Mouse (Mus musculus) B cell, adult 62 days (primary cell): Measurements from ENCODE around the gene Lrfn3. TPM values are rescaled to one million over a fixed set of nuclear protein-coding genes. Genes with fewer than 3 reads are reported as not detected.

Experiments
- total RNA-seq: library from RNA; stranded (reverse); gene quantifications from 4 replicates; pipeline ENCODE4 v1.2.4, GENCODE M21; 2023

Lrfn3 gene
- total RNA-seq: not detected in 4 replicates

DNA sequence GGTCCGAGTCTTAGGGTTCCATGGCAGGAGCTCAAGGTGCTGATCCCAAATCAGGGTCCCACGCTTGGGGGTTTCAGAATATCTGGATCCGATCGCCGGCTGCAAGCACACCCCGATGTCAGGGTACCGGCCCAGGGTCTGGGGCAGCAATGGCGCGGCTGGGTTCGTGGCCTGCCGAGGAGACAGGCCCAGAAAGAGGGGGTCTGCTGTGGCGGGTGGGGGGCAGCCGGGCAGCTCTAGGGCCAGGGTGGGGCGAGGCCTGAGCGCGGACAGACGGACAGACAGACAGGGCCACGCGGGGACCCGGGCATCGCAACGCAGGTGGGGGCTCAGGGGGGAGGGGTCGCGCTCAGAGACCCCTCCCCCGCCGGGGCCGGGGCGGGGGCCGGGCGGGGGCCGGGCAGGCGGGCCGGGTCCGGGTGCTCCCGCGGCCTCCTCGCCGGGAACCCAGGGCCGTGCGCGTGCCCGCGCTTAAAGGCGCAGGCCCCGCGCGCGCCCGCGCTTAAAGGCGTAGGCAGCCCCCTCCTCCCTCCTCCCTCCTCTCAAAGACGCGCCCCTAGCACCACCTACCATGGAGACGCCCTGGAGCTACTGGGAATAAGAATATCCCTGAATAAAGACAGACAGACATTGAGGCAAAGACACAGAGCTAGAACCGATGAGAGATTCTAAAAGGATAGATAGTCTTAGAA is at the start of gene Lrfn3:
Gene Lrfn3, minus strand, starts transcription at position 121 of the 692 bp plus-strand sequence.

DNA sequence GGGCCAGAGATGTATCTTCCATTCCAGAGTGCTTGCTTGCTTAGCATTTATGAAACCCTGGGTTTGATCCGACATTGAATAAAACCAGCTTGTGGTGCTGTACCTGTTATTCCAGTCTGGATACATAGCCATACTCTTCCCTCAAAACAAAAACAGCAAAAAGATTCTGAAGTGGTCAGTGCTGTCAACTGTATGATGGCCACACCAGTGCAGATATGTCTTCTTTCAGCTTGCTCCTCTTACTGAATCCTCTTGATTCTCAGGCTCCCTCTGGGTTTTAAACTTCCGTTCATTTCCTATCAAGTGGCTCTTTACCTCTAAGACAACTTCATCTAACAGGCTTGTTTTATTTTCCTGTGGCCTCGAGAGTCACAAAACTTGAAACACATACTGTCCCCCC is 38.8 kb downstream of the Lrfn3 start, which contains the start of gene Sdhaf1:
Gene Sdhaf1, minus strand, starts transcription at position 101 of the 400 bp plus-strand sequence.

DNA sequence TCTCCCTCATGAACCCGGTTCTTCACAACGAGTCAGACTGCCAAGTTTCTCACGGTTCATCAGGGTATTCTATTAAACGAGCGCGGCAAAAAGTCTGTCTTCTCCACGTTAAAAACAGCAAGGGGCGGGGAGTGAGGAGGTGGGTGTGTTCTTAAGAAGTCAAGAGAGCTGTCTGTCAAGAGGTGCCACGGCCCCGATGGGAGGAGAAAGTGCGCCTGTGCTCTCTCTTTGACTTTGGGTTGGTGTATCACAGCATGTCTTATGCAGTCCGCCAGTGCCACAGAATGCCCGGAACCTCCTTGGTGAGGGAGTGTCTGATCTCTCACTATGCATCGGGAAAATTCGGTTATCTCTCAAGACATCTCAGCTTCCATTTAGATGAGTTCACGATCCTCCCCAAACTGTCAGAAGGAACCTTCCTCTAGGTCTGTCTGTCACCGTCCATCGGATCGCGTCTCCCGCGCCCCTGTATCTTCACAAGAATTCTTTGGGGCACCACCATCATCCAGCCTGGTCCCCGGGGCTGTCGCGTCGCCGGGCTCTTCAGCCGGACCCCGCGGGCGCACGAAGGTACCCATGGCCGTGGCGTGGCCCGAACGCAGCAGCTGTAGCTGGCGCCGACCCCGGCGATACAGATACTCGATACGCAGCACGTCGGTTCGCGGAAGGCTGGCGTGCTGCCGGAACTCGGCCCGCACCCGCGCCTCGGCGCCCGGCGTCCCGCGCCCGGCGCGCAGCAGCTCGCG is 40.9 kb downstream of the Lrfn3 start, which contains the start of gene E130208F15Rik:
Gene E130208F15Rik, plus strand, starts transcription at position 202 of the 746 bp plus-strand sequence.

DNA sequence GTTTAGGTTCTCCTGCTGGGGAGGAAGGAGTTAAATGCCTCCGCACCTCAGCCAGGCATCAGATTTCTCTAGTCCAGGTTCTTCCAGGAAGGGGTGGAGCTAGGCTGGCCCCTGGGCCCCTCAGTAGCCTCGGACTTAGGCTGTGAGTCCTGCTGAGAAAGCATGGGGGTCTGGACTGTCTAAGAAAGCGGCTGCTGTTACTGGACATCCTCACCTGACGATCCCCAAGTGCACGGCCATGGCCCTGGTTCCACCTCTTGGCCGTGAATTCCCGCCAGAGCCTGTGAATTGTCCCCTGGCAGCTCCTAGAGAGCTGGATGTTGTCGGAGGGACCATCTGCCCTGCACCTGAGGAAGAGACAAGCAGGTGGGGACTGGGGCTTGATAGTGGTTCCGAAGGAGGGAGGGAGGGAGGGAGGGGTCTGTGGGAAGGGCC is 47.8 kb downstream of the Lrfn3 start, which contains the start of gene Syne4:
Gene Syne4, plus strand, starts transcription at position 87 of the 435 bp plus-strand sequence.

DNA sequence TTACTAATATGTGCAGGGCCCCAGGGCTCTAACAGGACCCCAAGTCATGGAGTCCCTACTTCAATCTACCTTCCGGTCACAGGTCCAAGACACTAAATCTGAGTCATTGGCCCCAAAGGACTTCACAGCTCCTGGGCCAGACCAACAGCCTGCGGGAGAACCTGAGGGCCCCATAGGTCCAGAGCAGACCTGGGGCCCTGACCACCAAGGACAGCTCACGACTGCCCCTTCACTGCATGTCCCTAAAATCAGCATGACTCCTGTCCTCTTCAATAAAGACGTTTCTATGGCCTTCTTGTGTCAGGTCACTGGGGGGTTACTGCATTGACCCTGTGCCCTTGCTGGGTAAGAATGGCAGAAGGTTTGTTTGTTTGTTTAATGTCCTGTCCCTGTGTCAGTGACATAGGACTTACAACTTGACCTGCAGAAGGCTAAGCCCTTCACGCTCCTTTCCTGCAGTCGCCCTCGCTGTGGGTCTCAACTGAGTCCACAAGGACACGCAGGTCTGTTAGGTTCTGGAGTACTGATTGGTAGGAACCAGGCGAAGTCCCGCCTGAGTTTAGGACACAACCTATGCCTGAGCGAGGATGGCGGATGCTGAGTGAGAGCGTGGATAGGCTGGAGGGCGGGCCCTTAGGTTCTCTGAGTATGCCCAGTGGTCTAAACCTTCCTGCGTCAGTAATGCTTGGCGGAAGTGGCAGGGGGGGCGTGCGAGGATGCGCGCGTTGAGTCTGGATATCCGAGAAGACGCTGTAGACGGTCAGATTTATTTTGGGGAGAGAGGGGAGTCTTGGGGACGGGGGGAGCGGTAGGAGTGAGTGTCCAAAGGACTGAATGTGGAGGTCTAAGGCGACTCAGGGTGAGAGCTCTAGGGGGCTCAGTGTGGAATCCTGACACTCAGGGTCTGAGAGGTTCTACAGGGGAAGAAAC is 54.2 kb downstream of the Lrfn3 start, which contains the start of gene Alkbh6:
Gene Alkbh6, plus strand, starts transcription at position 642 of the 930 bp plus-strand sequence.

Other genes with a start within 250 kb of the Lrfn3 start
- gene Zfp382, start 240.8 kb downstream of the Lrfn3 start, total RNA-seq: 11.9 to 15.5 TPM (median 15.2 TPM) in 4 replicates
- gene Zfp146, start 193.0 kb downstream of the Lrfn3 start, total RNA-seq: 43.1 to 54.7 TPM (median 48.2 TPM) in 4 replicates
- not detected in 4 replicates for gene Cox7a1, start 178.6 kb downstream of the Lrfn3 start, total RNA-seq
- 170 to 185 TPM (median 179 TPM) in 4 replicates for gene Capns1, start 164.0 kb downstream of the Lrfn3 start, total RNA-seq
- gene Polr2i, start 130.8 kb downstream of the Lrfn3 start, total RNA-seq: 34.3 to 44.9 TPM (median 41.8 TPM) in 4 replicates
- gene Tbcb, start 130.5 kb downstream of the Lrfn3 start, total RNA-seq: 30.0 to 41.9 TPM (median 35.3 TPM) in 4 replicates
- gene Ovol3, start 127.0 kb downstream of the Lrfn3 start, total RNA-seq: not detected in 4 replicates
- gene Thap8, start 82.7 kb downstream of the Lrfn3 start, total RNA-seq: 1.2 to 2.7 TPM (median 1.7 TPM) in 4 replicates
- gene Wdr62, start 82.4 kb downstream of the Lrfn3 start, total RNA-seq: 6.4 to 9.9 TPM (median 8.2 TPM) in 4 replicates
- 1.2 TPM in 1 of 4 replicates, not detected in the others for gene Clip3, start 71.0 kb downstream of the Lrfn3 start, total RNA-seq
- gene Alkbh6, start 54.1 kb downstream of the Lrfn3 start, total RNA-seq: 67.8 to 84.6 TPM (median 78.6 TPM) in 4 replicates
- gene Syne4, start 48.0 kb downstream of the Lrfn3 start, total RNA-seq: 3.5 to 6.6 TPM (median 5.7 TPM) in 4 replicates
- gene E130208F15Rik, start 41.0 kb downstream of the Lrfn3 start, total RNA-seq: 4.5 to 5.6 TPM (median 5.1 TPM) in 4 replicates
- 17.4 to 20.4 TPM (median 17.5 TPM) in 4 replicates for gene Sdhaf1, start 38.9 kb downstream of the Lrfn3 start, total RNA-seq
- 63.3 to 80.1 TPM (median 74.7 TPM) in 4 replicates for gene Tyrobp, start 51.0 kb upstream of the Lrfn3 start, total RNA-seq
- gene Hcst, start 57.1 kb upstream of the Lrfn3 start, total RNA-seq: 34.8 to 42.0 TPM (median 39.2 TPM) in 4 replicates
- 332 to 428 TPM (median 371 TPM) in 4 replicates for gene Nfkbid, start 59.0 kb upstream of the Lrfn3 start, total RNA-seq
- 0.22 TPM in 1 of 4 replicates, not detected in the others for gene Aplp1, start 82.8 kb upstream of the Lrfn3 start, total RNA-seq
- gene Kirrel2, start 94.9 kb upstream of the Lrfn3 start, total RNA-seq: not detected in 4 replicates
- not detected in 4 replicates for gene Nphs1, start 95.5 kb upstream of the Lrfn3 start, total RNA-seq
- gene Prodh2, start 130.8 kb upstream of the Lrfn3 start, total RNA-seq: not detected in 4 replicates
- gene Arhgap33, start 172.3 kb upstream of the Lrfn3 start, total RNA-seq: 14.2 to 18.7 TPM (median 16.3 TPM) in 4 replicates
- 2.2 to 3.1 TPM (median 2.7 TPM) in 4 replicates for gene Hspb6, start 189.4 kb upstream of the Lrfn3 start, total RNA-seq
- gene Proser3, start 189.5 kb upstream of the Lrfn3 start, total RNA-seq: 10.2 to 18.1 TPM (median 13.6 TPM) in 4 replicates
- gene Lin37, start 197.1 kb upstream of the Lrfn3 start, total RNA-seq: 38.9 to 50.0 TPM (median 41.5 TPM) in 4 replicates
- gene U2af1l4, start 200.5 kb upstream of the Lrfn3 start, total RNA-seq: 106 to 140 TPM (median 111 TPM) in 4 replicates
- 9.2 to 12.8 TPM (median 11.8 TPM) in 4 replicates for gene Gm49396, start 200.6 kb upstream of the Lrfn3 start, total RNA-seq
- gene Psenen, start 200.9 kb upstream of the Lrfn3 start, total RNA-seq: 135 to 152 TPM (median 138 TPM) in 4 replicates
- gene Igflr1, start 202.7 kb upstream of the Lrfn3 start, total RNA-seq: 5.6 to 11.7 TPM (median 8.2 TPM) in 4 replicates
- gene Kmt2b, start 226.0 kb upstream of the Lrfn3 start, total RNA-seq: 104 to 116 TPM (median 108 TPM) in 4 replicates
- 0.82 to 1.9 TPM (median 1.6 TPM) in 4 replicates for gene Zbtb32, start 236.1 kb upstream of the Lrfn3 start, total RNA-seq